Mouse (Mus musculus) embryonic facial prominence, embryonic 15.5 days (tissue): Measurements from ENCODE around the gene Cdkal1. TPM values are rescaled to one million over a fixed set of nuclear protein-coding genes. Genes with fewer than 3 reads are reported as not detected.
A peak's percentile ranks its signal among the peaks of the same experiment; 100 is the strongest.

Experiments used
- ATAC-seq: fragments of 200-750 bp; cut with Nextera tagmentation; 2 replicates; pipeline ENCODE4 v1.8.0; 2017; ENCODE audit warnings: low read depth, moderate TSS enrichment; ENCODE audit not compliant: insufficient number of reproducible peaks, low FRiP score, low TSS enrichment
- H3K27ac ChIP-seq: fragments of 300-500 bp; sonication (generic); replicated peaks from 2 replicates; pipeline ENCODE4 v1.5.1; 2015; ENCODE audit warnings: mild to moderate bottlenecking, inconsistent platforms
- H3K27me3 ChIP-seq: fragments of 300-500 bp; sonication (generic); 2 replicates; pipeline ENCODE4 v1.6.1; 2015; ENCODE audit warnings: inconsistent platforms
- H3K36me3 ChIP-seq: fragments of 300-500 bp; sonication (generic); 2 replicates; pipeline ENCODE4 v1.6.1; 2015; ENCODE audit warnings: mild to moderate bottlenecking, inconsistent platforms
- H3K4me1 ChIP-seq: fragments of 300-500 bp; sonication (generic); 2 replicates; pipeline ENCODE4 v1.6.1; 2015; ENCODE audit warnings: inconsistent platforms
- H3K4me2 ChIP-seq: fragments of 300-500 bp; sonication (generic); replicated peaks from 2 replicates; pipeline ENCODE4 v1.6.1; 2015; ENCODE audit warnings: mild to moderate bottlenecking, inconsistent platforms
- H3K4me3 ChIP-seq: fragments of 300-500 bp; sonication (generic); replicated peaks from 2 replicates; pipeline ENCODE4 v1.5.1; 2015; ENCODE audit warnings: mild to moderate bottlenecking, inconsistent platforms
- H3K9ac ChIP-seq: fragments of 300-500 bp; sonication (generic); 2 replicates; pipeline ENCODE4 v1.6.1; 2015; ENCODE audit warnings: inconsistent platforms
- H3K9me3 ChIP-seq: fragments of 300-500 bp; sonication (generic); replicated peaks from 2 replicates; pipeline ENCODE4 v1.6.1; 2016; ENCODE audit warnings: inconsistent platforms
- WGBS: fragments of 180-500 bp; shearing (Covaris S2); methylation state at CpG from one replicate; pipeline ENCODE4 v1.1.7; 2015; 5-methylcytosine and 5-hydroxymethylcytosine counted together
- polyA plus RNA-seq: library from polyadenylated mRNA; unstranded; fragments of >200 nt; fragmentation: Nextera tagmentation; extraction: Ambion mirVana; gene quantifications from 2 replicates; pipeline ENCODE4 v1.2.1, GENCODE M21; 2015

Gene Cdkal1
- 30.2 and 31.2 TPM in 2 replicates for polyA plus RNA-seq

DNA sequence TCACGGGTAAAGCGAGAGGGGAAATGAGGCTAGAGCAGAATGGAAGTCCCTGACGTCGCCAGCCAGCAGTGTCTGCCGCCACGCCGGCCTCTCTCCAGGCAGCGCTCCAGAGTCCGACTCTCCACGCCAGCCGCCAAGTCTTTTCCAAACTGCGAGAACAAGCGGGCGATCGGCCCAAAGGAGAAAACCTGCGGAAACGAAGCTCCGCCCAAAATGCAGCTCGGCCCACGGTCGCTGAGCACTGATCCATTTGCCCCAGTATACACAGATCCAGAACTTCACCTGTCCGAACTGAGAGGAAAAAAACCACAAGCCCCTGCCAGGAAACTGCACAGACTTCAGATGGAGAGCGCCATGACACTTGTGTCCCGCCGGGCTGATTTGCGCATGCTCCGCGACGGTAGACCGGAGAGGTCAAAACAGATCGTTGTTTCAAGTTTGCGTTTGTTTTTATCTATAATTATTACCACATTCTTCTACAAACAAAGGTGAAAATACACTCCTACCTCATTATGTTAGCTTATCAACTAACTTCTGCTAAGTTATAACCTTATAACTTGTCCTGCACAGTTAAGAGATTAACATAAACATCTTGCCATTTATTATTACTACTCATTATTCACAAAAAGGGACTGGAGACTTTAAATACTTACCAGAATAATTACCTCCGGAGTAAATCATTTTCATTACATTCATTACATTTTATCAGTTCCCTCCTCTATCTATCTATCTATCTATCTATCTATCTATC, at the start of gene Cdkal1:
TSS of gene Cdkal1 (minus strand) at position 394 of the 751 bp plus-strand sequence.
- under 1% methylated on average over 33 of the region's 33 CpGs for WGBS
- Histone ChIP-seq H3K9me3 (no peaks in the 10 kb centered on the region), H3K9ac (peak within 1 kb of the TSS; percentile 82), H3K4me3 (peak within 1 kb of the TSS; percentile 91), H3K27ac (peak within 1 kb of the TSS; percentile 87), H3K4me1 (no peaks in the 10 kb centered on the region), H3K4me2 (peak within 1 kb of the TSS; percentile 61), H3K27me3 (no peaks in the 10 kb centered on the region), H3K36me3 (peaks cover 3% of the 10 kb centered on the region; the same call in 1 of the 2 replicates)
- ATAC-seq = peak; percentile 70

DNA sequence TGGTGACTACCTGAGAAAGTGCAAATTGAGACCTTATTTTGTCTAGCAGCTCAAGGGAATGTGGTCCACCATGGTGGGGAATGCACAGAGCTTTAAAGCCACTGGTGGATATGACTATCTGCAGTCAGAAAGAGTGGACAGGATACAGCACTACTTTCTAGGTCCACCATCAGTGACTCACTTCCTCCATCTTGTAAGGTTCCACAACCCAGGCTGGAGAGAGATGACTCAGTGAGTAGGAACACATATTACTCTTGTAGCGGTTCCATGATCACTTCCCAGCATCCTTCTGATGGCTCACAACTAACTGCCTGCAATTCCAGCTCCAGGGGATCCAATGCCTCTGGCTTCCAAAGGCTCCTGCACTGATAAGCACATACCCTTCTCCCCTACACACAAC, 47.9 kb upstream of the Cdkal1 start:
- Histone ChIP-seq H3K9me3 (no peaks in the 10 kb centered on the region), H3K4me2 (no peak overlapping the region), H3K9ac (no peak overlapping the region), H3K27me3 (no peaks in the 10 kb centered on the region), H3K4me1 (no peaks in the 10 kb centered on the region), H3K4me3 (no peak overlapping the region), H3K27ac (no peak overlapping the region), H3K36me3 (peaks cover 27% of the 10 kb centered on the region)
- no peak for ATAC-seq
- WGBS = 97% methylated on average over 1 of the region's 1 CpGs

DNA sequence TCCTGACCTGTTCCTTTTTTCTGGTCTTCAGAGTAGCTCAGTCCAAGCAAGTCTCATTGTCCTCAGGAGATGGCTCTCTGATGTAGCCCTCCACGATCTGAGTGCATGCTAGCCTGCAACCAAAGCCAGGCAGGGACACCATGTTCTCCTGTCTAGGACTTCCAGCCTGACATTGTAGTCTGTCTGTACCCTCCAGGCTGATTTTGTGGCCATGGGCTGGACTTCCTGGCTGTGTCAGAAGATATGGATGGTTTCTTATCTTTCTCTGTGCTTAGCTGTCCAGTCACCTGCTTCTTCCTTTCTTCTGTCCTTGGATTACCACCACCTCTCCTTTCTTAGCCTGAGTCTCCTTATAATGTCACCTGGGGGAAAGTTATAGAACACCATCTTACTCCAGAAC, 47.2 kb upstream of the Cdkal1 start:
- H3K9ac ChIP-seq = no peak overlapping the region
- H3K9me3 ChIP-seq = no peaks in the 10 kb centered on the region
- ATAC-seq = no peak
- H3K36me3 ChIP-seq = peaks cover 22% of the 10 kb centered on the region
- H3K27ac ChIP-seq = no peak overlapping the region
- no peaks in the 10 kb centered on the region for H3K27me3 ChIP-seq
- 97% methylated on average over 1 of the region's 1 CpGs for WGBS
- H3K4me3 ChIP-seq = no peak overlapping the region
- H3K4me2 ChIP-seq = no peak overlapping the region
- H3K4me1 ChIP-seq = no peaks in the 10 kb centered on the region

DNA sequence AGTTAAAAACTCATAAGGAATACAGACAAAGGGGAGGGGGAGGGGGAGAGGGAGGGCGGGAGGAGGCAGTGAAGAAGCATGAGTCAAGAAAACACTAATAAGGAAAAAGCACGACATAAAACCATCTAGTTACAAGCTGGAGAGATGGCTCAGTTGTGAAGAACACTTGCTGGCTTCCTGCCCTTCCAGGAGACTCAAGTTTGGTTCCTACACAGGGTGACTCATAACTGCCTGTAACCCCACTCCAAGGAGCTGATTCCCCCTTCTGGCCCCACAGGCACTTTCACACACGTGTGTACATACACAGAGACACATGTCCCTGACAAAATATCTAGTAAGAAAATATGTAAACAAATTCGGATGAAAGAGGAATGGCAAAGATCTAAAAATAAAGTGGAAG, 46.2 kb upstream of the Cdkal1 start:
- H3K4me1 ChIP-seq = no peaks in the 10 kb centered on the region
- 66% methylated on average over 4 of the region's 4 CpGs for WGBS
- peaks cover 12% of the 10 kb centered on the region for H3K36me3 ChIP-seq
- no peak overlapping the region for H3K4me2 ChIP-seq
- no peak overlapping the region for H3K27ac ChIP-seq
- H3K9me3 ChIP-seq = no peaks in the 10 kb centered on the region
- H3K27me3 ChIP-seq = no peaks in the 10 kb centered on the region
- no peak for ATAC-seq
- no peak overlapping the region for H3K4me3 ChIP-seq
- no peak overlapping the region for H3K9ac ChIP-seq

DNA sequence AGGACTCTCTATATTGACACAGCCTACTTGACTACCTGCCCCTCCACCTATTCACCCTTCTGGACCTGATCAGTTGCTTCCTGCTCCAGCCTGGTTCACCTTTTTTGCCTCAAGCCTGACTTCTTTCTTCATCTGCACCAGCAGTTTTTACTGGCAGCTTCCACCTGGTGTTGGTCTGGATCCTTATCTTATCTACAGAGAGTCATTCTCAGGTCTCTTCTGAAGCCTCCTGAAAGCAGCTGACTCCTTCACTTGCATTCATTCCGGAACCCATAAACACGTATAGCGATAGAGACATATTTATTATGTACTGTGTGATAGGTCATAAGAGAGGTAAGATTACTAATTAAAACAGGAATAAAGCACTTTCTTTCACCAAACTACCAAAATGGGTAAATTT, 11.3 kb upstream of the Cdkal1 start:
- Histone ChIP-seq H3K9me3 (no peaks in the 10 kb centered on the region), H3K36me3 (no peaks in the 10 kb centered on the region), H3K4me2 (no peak overlapping the region), H3K27ac (no peak overlapping the region), H3K4me1 (no peaks in the 10 kb centered on the region), H3K27me3 (no peaks in the 10 kb centered on the region), H3K4me3 (no peak overlapping the region), H3K9ac (no peak overlapping the region)
- no peak for ATAC-seq
- 96% methylated on average over 3 of the region's 3 CpGs for WGBS

DNA sequence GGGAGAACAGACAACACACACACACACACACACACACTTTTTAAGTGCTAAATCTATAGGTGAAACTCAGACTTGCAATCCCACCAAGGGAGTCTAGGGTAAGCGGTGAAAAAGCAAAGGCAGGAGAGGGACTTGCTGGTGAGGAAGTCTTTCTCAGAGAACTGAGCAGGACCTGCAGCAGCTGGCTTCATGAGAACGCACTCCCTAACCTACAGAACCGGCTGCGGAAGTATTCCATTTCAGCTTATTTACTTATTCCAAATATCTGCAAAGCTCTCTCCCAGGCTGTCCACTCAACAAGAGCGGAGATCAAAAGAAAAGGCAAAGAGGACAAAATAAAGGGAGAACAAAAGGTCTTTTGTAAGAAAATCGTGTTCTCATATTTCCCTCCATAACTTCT, 8.9 kb upstream of the Cdkal1 start:
- no peaks in the 10 kb centered on the region for H3K27me3 ChIP-seq
- no peaks in the 10 kb centered on the region for H3K4me1 ChIP-seq
- no peaks in the 10 kb centered on the region for H3K9me3 ChIP-seq
- H3K4me2 ChIP-seq = no peak overlapping the region
- no peak overlapping the region for H3K27ac ChIP-seq
- ATAC-seq = no peak
- no peak overlapping the region for H3K9ac ChIP-seq
- H3K36me3 ChIP-seq = no peaks in the 10 kb centered on the region
- WGBS = 25% methylated on average over 6 of the region's 6 CpGs
- no peak overlapping the region for H3K4me3 ChIP-seq

DNA sequence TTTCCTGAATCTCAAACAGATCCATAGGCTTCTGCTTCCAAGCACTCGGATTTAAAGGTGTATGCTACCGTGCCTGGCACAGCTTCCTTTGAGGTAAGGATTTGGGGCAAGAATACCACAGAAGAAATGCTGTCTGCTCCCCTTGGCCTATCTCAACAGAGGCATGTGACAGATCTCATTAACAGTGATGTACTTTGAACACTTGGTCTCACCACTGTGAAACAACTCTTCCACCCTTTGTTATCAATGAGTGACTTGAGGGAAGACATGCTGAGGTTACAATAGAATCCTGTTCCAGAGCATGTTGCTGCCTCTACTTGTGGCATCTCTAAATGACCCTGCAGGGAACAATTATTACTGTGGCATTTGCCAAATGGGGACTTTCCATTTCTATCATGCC, 4.6 kb upstream of the Cdkal1 start:
- Histone ChIP-seq H3K27ac (no peak overlapping the region), H3K9me3 (no peaks in the 10 kb centered on the region), H3K27me3 (no peaks in the 10 kb centered on the region), H3K9ac (no peak overlapping the region), H3K36me3 (no peaks in the 10 kb centered on the region), H3K4me2 (no peak overlapping the region), H3K4me3 (no peak overlapping the region), H3K4me1 (no peaks in the 10 kb centered on the region)
- 67% methylated on average over 2 of the region's 2 CpGs for WGBS
- ATAC-seq = no peak

DNA sequence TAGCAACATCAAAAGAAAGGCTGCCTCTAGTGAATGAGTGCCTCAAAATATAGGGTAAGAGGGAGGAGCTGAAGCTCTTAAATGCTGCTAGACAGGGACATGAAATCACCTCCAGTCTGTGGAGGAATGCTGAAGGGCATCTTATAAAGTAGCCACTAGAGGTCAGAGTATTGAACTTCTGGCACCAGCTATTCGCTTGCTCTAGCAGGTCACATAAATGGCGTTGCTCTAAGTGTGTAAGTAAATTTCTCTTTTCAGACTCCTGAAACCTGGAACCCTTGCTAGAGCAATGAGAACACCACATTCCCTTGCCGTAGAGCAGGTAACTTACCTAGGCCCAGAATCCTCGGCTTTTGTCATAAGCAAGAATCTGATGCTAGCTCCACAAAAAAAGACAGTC, 2.0 kb upstream of the Cdkal1 start:
- H3K9ac ChIP-seq = no peak overlapping the region
- H3K27ac ChIP-seq = no peak overlapping the region
- no peaks in the 10 kb centered on the region for H3K27me3 ChIP-seq
- 19% methylated on average over 4 of the region's 4 CpGs for whole genome bisulfite sequencing
- H3K4me3 ChIP-seq = no peak overlapping the region
- no peak for ATAC-seq
- H3K4me1 ChIP-seq = no peaks in the 10 kb centered on the region
- H3K9me3 ChIP-seq = no peaks in the 10 kb centered on the region
- H3K36me3 ChIP-seq = no peaks in the 10 kb centered on the region
- no peak overlapping the region for H3K4me2 ChIP-seq

DNA sequence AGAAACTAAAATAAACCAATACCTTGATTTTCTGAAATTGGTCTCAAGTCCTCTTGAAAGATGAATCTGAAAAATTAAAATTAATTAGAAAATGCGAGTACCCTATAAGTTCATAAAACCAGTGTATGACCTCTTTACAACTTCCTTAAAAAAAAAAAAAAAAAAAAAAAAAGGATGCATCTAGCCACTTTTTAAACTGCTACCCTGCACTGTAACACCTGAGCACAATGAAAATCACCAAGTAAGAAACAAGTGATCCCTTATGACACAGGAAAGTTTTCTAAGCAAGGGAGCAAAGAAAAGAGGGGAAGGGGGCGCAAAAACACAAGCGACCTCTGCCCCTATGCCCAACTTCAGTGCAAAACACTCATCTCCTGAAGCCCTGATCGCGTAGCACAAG, 598 bp downstream of the Cdkal1 start:
- peak overlapping the region; percentile 61 for H3K4me2 ChIP-seq
- peaks cover 3% of the 10 kb centered on the region; the same call in 1 of the 2 replicates for H3K36me3 ChIP-seq
- H3K27ac ChIP-seq = peak overlapping the region; percentile 87
- no peak for ATAC-seq
- H3K27me3 ChIP-seq = no peaks in the 10 kb centered on the region
- WGBS = 1% methylated on average over 5 of the region's 5 CpGs
- no peaks in the 10 kb centered on the region for H3K9me3 ChIP-seq
- peak overlapping the region; percentile 82 for H3K9ac ChIP-seq
- H3K4me3 ChIP-seq = peak overlapping the region; percentile 91
- H3K4me1 ChIP-seq = no peaks in the 10 kb centered on the region

DNA sequence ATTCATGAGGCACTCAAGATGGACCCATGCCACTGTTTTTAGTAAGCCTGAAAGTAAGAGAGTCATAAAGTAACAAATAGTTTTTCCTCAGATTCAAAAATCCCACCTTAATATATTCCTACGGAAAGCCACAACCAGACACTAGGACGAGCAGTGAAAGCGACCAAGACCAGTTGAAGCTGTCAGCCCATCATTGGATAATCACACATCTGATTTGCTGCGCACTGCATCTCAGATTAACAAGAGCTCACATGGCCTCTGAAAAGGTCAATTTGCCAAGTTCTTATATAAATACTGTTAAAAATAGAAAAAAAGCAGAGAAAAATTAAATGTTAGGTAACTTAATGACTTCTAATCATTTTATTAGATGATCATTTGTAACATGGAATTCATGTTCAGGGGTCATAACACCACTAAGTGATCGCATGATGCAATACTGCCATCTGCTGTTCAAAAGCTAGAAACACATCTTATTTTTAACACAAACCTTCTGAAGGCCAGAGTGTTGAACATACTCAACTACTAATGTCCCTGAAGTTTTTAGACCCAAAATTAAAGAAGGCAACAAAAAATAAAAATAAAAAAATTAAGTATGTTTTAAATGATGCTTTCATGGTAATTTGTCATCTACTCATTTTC, 16.9 kb downstream of the Cdkal1 start:
- no peaks in the 10 kb centered on the region for H3K4me1 ChIP-seq
- no peaks in the 10 kb centered on the region for H3K27me3 ChIP-seq
- H3K36me3 ChIP-seq = peaks cover 8% of the 10 kb centered on the region; the same call in 1 of the 2 replicates
- no peaks in the 10 kb centered on the region for H3K9me3 ChIP-seq
- WGBS = 46% methylated on average over 5 of the region's 5 CpGs
- H3K9ac ChIP-seq = no peak overlapping the region
- ATAC-seq = no peak
- no peak overlapping the region for H3K4me2 ChIP-seq
- no peak overlapping the region for H3K27ac ChIP-seq
- H3K4me3 ChIP-seq = no peak overlapping the region

DNA sequence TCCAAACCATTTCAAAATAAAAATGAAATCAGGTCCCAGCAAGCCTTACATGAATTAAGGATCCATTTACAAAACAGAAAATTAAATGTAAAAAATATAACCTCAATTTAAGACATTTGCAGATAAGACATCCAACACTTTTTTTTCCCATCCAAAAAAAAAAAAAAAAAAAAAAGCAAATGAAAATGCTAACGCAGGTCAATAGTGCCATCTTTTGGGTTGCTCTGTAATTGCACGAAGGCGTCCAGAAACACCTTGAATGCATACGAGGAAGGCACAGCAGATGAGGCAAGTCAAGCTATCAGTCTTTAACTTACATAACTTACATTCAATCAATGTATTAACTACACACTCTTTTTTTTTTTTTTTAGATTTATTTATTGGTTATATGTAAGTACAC, 20.3 kb downstream of the Cdkal1 start:
- ATAC-seq = no peak
- Histone ChIP-seq H3K4me2 (no peak overlapping the region), H3K27ac (no peak overlapping the region), H3K36me3 (peaks cover 8% of the 10 kb centered on the region; the same call in 1 of the 2 replicates), H3K9me3 (no peaks in the 10 kb centered on the region), H3K27me3 (no peaks in the 10 kb centered on the region), H3K4me3 (no peak overlapping the region), H3K4me1 (no peaks in the 10 kb centered on the region), H3K9ac (no peak overlapping the region)
- 23% methylated on average over 4 of the region's 4 CpGs for WGBS
